Mouse (Mus musculus): ENCODE measurements around the gene Hes2.

Hes2 gene

GRCm38 (mm10) chr4:152158585-152159284 is at the start of gene Hes2:
Hes2 (plus strand) TSS chr4:152158867.
- DNase-seq (ENCODE audit: low spot score) = no peak

DNA sequence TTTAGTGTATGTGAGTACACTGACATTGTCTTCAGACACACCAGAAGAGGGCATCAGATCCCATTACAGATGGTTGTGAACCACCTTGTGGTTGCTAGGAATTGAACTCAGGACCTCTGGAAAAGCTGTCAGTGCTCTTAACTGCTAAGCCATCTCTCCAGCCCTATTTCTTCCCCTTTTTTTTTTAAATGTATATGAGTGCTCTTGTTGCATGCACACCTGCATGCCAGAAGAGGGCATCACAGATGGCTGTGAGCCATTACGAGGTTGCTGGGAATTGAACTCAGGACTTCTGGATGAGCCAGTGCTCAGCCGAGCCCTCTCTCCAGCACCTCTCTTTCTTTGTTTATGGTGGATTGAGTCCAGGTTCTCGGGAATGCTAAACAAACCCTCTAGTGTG is 49.2 kb upstream of the Hes2 start:
- DNase-seq (ENCODE audit: low spot score) = no peak

GRCm38 (mm10) chr4:152110689-152111088 is 48.0 kb upstream of the Hes2 start:
- no peak for DNase-seq (ENCODE audit: low spot score)

- no peak for DNase-seq (ENCODE audit: low spot score)
Measured at GRCm38 (mm10) chr4:152112329-152112728, 46.3 kb upstream of the Hes2 start.

- DNase-seq (ENCODE audit: low spot score) = no peak
Measured at GRCm38 (mm10) chr4:152114080-152114479, 44.6 kb upstream of the Hes2 start.

DNA sequence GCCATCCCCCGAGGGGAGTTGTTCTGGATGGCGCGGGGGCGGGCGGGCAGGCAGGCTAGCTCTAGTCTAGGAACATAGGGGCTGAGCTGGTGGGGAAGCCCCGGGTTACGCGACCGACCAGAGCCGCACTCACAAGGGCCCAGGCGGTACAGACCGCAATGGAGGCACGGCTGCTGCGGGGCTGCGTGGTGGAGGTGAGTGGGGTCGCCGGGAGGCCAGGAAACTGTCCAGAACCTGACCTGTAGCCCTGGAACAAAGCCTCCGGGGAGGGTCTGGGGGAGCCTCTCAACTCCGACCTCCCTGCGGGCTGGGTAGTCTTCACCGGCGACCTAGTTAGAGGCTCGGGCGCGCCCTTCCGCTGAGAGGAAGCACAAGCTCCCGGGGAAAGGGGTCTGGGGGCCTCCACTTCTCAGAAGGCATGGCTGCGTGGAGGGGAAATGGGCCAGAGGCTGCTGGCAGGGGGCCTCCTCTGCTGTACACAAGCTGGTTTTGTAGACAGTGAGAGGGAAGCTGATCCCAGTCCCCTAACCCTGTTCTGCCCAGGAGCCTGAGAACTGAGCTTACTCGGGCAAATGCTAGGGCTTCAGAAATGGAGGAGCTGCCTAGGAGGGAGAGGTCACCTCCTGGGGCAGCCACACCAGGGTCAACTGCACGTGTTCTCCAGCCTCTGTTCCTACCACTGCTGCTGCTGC is 42.6 kb upstream of the Hes2 start, which contains the start of gene Tnfrsf25:
TSS of gene Tnfrsf25 (plus strand) at position 14 of the 692 bp plus-strand sequence.
- peak; percentile 41 for DNase-seq (ENCODE audit: low spot score)

GRCm38 (mm10) chr4:152117538-152117937 is 41.1 kb upstream of the Hes2 start:
- DNase-seq (ENCODE audit: low spot score) = no peak

DNA sequence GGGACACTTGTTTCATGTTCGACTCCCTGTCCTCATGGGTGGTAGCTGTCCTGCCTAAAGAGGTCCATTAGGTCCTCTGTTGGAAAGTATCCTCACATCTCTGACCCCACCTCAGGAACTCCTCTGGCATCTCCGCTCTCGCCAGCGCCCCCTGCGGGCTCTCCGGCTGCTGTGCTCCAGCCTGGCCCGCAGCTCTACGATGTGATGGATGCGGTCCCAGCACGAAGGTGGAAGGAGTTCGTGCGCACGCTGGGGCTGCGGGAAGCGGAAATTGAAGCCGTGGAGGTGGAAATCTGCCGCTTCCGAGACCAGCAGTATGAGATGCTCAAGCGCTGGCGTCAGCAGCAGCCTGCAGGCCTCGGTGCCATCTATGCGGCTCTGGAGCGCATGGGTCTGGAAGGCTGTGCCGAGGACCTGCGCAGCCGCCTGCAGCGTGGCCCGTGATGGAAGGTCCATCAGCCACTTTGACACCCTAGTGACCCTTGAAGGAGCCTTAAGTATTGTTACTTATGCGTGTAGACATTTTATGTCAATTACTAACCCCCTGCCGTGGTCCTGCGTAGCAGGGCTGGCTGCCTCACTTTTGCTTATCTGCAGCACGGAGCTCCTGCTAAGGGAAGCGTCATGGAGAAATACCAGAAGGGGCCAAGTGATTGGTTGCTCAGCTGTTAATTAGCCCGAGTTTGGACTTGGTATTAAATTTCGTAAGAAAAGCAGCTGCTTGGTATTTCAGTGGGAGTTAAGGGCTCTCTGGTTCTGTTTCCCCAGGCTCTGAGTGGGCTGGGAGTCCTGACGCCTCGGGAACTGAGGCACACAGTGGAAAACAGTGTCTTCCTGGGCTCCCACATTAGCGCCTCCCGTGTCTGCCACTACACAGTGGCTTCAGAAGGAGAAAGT is 39.0 kb upstream of the Hes2 start:
- DNase-seq (ENCODE audit: low spot score) = peak; percentile 70

- peak; percentile 45 for DNase-seq (ENCODE audit: low spot score)
Measured at GRCm38 (mm10) chr4:152120311-152121182, 38.1 kb upstream of the Hes2 start.

GRCm38 (mm10) chr4:152121183-152121505 is 37.5 kb upstream of the Hes2 start:
- DNase-seq (ENCODE audit: low spot score) = no peak

- DNase-seq (ENCODE audit: low spot score) = no peak
Measured at GRCm38 (mm10) chr4:152124361-152124961, 34.2 kb upstream of the Hes2 start.

- no peak for DNase-seq (ENCODE audit: low spot score)
Measured at GRCm38 (mm10) chr4:152125161-152126025, 33.3 kb upstream of the Hes2 start.

DNA sequence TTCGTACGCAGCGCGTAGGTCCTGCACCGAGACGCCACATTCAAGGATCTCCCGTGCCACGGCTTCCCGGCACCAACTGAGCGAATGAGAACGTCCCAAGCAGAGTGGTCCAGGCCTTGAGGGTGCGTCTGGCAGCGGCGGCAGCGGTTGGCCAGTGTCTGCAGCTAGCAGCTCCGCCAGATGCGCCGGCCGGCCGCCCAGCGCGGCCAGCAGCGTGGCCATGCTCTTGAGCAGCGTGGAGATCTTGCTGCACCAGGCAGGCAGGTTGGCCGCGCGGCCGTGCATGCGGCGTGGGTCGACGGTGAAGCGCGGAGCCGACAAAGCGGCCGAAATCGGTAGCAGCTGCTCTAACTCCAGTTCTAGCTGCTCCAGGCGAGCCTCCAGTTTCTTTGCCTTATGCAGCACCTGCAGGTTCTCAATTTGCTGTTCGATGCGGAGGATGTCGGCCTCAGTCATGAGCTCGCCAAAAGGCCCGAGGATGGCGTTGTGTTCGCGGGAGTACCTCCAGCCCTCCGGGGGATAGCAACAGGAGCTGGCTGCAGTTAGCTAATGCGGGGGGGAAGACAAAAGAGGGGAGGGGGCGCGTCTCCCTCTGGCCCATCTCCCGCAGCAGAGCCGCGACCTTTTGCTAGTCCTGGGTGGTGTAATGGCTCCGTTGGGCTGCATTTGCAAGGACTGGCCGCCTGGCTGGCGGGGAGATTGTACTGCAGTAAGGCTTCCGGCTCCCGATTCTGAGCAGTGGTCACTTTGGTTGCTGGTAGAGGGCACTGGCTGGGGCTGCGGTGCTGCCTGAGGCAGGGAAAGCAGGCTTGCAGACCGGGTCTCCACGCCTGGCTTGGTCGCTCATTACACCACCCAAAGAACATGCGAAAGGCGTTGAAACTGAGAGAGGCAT is 32.4 kb upstream of the Hes2 start:
- peak; percentile 60 for DNase-seq (ENCODE audit: low spot score)

GRCm38 (mm10) chr4:152127884-152128283 is 30.8 kb upstream of the Hes2 start:
- no peak for DNase-seq (ENCODE audit: low spot score)

DNA sequence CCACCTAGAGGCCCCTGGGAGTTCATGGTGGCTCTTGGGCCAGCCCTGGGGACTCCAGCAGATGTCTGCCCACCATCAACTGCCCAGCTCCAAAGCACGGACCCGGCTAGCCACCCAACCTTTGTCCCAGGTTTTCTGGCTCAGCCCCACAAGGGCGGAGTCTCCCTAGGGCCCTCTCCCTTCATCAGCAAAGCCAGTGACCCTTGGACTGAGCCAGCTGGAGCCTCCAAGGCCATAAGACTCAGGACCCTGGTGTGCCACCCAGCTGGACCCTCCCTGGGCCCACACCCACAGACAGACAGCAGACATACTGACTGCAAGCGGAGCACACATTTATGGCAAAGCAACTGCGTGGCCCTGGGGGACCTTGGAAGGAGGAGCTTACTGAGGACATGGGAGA is 29.9 kb upstream of the Hes2 start:
- no peak for DNase-seq (ENCODE audit: low spot score)

DNA sequence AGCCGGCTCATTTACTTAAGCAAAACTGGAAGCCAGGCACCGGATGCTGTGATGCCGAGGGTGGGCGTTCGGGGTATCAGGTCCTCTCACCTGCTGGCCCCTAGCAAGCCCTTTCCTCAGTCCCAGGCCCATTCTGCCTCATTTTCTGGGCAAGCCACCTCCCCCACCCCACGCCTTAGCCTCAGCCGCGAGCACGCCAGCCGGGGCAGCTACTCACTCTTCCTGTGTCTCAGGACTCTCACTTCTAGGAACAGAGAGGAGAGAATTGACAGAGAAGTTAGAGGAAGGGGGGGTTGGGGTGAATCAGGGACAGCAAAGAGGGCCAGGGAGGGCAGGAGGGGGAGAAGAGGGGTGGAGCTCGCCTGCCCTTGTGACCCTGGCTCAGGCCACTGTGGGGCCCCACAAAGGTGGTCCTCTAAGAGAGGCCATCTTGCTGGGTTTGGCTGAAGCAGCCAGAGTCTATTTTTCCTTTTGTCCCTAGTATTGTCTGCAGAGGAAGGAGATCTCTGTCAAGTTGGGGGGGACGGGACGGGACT is 29.2 kb upstream of the Hes2 start:
- no peak for DNase-seq (ENCODE audit: low spot score)

GRCm38 (mm10) chr4:152130771-152131653 is 27.7 kb upstream of the Hes2 start:
- peak; percentile 68 for DNase-seq (ENCODE audit: low spot score)

Data from embryo, embryonic 10 days (tissue).